Mouse (Mus musculus): ENCODE data around the gene Sdk2. TPM values are rescaled to one million over a fixed set of nuclear protein-coding genes. Genes with fewer than 3 reads are reported as not detected.

Sdk2 gene
- total RNA-seq, 2 experiments from 2014 or later, result 1.8 to 6.2 TPM

GRCm38 (mm10) chr11:113773191-113773590 lies 293.7 kb downstream of the Sdk2 start:
- no peak for DNase-seq (ENCODE audit: low spot score in 2 of 2)

- DNase-seq (ENCODE audit: low spot score in 2 of 2), result no peak
These were observed 295.7 kb downstream of the Sdk2 start for GRCm38 (mm10) chr11:113771187-113771586.

GRCm38 (mm10) chr11:113768356-113768755 lies 298.5 kb downstream of the Sdk2 start:
- DNase-seq (ENCODE audit: low spot score in 2 of 2), result no peak

- DNase-seq (ENCODE audit: low spot score in 2 of 2), result no peak
These were observed 299.6 kb downstream of the Sdk2 start for GRCm38 (mm10) chr11:113767285-113767684.

GRCm38 (mm10) chr11:113766284-113766985 lies 300.4 kb downstream of the Sdk2 start:
- DNase-seq (ENCODE audit: low spot score in 2 of 2), result no peak

- no peak for DNase-seq (ENCODE audit: low spot score in 2 of 2)
These were observed 302.6 kb downstream of the Sdk2 start for GRCm38 (mm10) chr11:113764132-113764849.

- DNase-seq (ENCODE audit: low spot score in 2 of 2), result no peak
These were observed 303.4 kb downstream of the Sdk2 start for GRCm38 (mm10) chr11:113763449-113763848.

GRCm38 (mm10) chr11:113762136-113762797 lies 304.6 kb downstream of the Sdk2 start:
- no peak for DNase-seq (ENCODE audit: low spot score in 2 of 2)

GRCm38 (mm10) chr11:113761646-113762045 lies 305.2 kb downstream of the Sdk2 start:
- no peak for DNase-seq (ENCODE audit: low spot score in 2 of 2)

GRCm38 (mm10) chr11:113760476-113760875 lies 306.4 kb downstream of the Sdk2 start:
- DNase-seq (ENCODE audit: low spot score in 2 of 2), result no peak

GRCm38 (mm10) chr11:113758851-113759250 lies 308.0 kb downstream of the Sdk2 start:
- no peak for DNase-seq (ENCODE audit: low spot score in 2 of 2)

- no peak for DNase-seq (ENCODE audit: low spot score in 2 of 2)
These were observed 310.3 kb downstream of the Sdk2 start for GRCm38 (mm10) chr11:113756578-113756977.

- DNase-seq (ENCODE audit: low spot score in 2 of 2), result no peak
These were observed 311.0 kb downstream of the Sdk2 start for GRCm38 (mm10) chr11:113755878-113756277.

- no peak for DNase-seq (ENCODE audit: low spot score in 2 of 2)
These were observed 312.0 kb downstream of the Sdk2 start for GRCm38 (mm10) chr11:113754845-113755244.

GRCm38 (mm10) chr11:113752685-113753430 lies 314.0 kb downstream of the Sdk2 start:
- no peak for DNase-seq (ENCODE audit: low spot score in 2 of 2)

GRCm38 (mm10) chr11:113752158-113752661 lies 314.6 kb downstream of the Sdk2 start:
- no peak for DNase-seq (ENCODE audit: low spot score in 2 of 2)

GRCm38 (mm10) chr11:113751484-113752084 lies 315.3 kb downstream of the Sdk2 start, which contains the start of gene Cdc42ep4:
Cdc42ep4 (minus strand) TSS chr11:113751881.
- DNase-seq (ENCODE audit: low spot score in 2 of 2), result peak; percentile 82 to 85

GRCm38 (mm10) chr11:113750571-113751483 lies 316.0 kb downstream of the Sdk2 start:
- peak; percentile 77 for DNase-seq (ENCODE audit: low spot score in 2 of 2)

- no peak for DNase-seq (ENCODE audit: low spot score in 2 of 2)
These were observed 317.0 kb downstream of the Sdk2 start for GRCm38 (mm10) chr11:113749749-113750351.

All from adrenal gland, adult 18-20 months (tissue).